Mouse (Mus musculus) kidney, adult 2 months (tissue): ENCODE results near the gene Prl8a1.

ENCODE experiments used
- CTCF ChIP-seq: fragments of 200-500 bp; conservative IDR thresholded peaks from 2 replicates; pipeline ENCODE4 v1.5.1; 2011; ENCODE audit warnings: low read depth, mild to moderate bottlenecking, control low read depth, low read length, moderate library complexity, mixed read lengths; ENCODE audit not compliant: insufficient read depth, insufficient read length
- POLR2A ChIP-seq: fragments of 200-500 bp; IDR thresholded peaks from one replicate; pipeline ENCODE4 v1.6.1; 2011; ENCODE audit warnings: low read depth, low read length, control low read depth

- TF ChIP-seq CTCF (no peak), POLR2A (no peak)
These were observed 17.5 kb downstream of the Prl8a1 start, which contains the start of gene Prl8a9 for GRCm38 (mm10) chr13:27564506-27564905.
